Mouse (Mus musculus) R1 (cell line): Measurements from ENCODE around the gene Tmco3.

ENCODE experiments used
- DNase-seq: peaks from one replicate; pipeline ENCODE4 v3.0.0-alpha.2; 2018; ENCODE audit warnings: low read depth, low spot score

Tmco3 gene

DNA sequence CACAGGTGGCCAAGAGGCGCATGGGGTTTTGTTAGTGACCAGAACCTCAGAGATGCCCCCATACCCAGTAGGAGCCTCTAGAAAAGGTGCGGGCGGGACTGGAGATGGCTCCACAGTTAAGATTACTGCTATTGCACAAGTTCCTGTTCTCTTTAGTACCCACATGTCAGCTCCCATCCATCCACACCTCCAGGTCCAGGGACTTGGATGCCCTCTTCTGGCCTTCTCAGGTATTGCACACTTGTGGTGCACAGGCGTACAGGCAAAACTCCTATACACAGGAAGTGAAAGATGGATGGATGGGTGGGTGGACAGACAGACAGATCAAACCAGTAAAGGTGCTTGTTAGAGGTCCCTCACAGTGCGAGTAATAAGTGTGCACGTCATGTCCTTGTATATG, 73.9 kb downstream of the Tmco3 start:
- DNase-seq = peak; percentile 82
